Mouse (Mus musculus): ENCODE results near the gene Olfr224.

DNA sequence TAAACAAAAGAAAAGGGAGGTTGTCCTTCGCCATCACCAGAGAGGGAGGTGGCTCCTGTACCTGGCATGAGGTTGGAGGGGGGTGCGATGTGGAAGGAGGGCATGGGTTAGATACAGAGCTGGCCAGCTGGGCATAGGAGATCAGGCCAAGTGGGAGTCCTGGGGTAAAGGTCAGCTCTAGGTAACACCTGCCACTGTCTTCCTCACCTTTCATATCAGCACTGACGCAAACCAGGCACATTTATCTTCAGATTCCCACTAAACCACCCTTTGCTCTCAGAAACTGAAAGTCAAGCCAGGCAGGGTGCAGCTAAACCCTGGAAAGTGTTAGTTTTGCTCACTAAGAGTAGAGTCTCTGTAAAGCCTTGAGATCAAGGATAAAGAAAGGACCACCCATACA, 48.0 kb upstream of the Olfr224 start:
- TF ChIP-seq CTCF (IDR thresholded peaks at IDR 0.05; ENCODE audit: borderline replicate concordance, extremely low read depth, insufficient read depth, insufficient read length) (no peak), POLR2A (IDR thresholded peaks at IDR 0.05; ENCODE audit: borderline replicate concordance, extremely low read depth, insufficient read depth, insufficient read length, poor library complexity, severe bottlenecking) (no peak)

All from brain, embryonic 14.5 days (tissue).